Mouse (Mus musculus): ENCODE results near the gene Nfasc. TPM values are rescaled to one million over a fixed set of nuclear protein-coding genes. Genes with fewer than 3 reads are reported as not detected.

The Nfasc gene
- total RNA-seq, 4 experiments from 2014 or later: 143 to 162 (median 145) TPM

DNA sequence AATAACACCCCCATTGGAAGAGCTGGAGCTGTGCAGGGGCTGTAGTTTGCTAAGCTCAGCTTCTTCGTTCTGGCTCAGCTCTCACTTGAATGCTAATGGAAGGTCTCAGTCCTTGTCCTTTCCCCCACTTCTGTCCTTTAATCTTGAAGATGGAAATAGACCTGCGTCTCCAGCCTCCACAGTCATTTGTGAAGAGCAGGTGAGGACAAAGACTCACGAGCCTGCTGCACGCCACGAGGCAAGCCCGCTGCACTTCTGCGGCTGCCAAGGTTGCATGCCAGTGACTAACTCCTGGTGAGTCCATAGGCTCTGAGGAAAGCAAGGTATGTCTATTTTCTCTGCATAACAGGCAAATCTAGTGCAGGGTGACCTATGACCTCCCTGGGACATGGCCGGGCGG lies 88.4 kb downstream of the Nfasc start:
- no peak for DNase-seq (ENCODE audit: low spot score in 2 of 2)

DNA sequence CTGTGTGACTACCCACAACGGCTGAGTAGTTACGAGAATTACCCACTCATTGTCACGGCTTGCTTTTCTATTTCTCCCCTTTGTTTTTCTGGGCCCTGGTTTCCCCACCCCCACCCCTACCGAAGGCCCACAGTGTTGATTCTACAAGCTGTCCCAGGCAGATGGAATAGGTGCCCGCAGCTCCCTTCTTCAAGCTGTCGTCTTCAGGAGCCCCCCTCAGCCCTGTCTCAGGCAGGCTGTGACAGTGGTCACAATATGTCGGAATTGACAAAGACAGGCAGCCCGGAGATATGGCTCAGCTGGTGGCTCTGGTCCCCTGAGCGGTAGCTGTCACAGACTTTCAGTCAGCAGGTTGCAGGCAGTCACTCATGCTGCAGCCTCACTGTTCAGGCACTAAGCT lies 90.9 kb downstream of the Nfasc start:
- no peak for DNase-seq (ENCODE audit: low spot score in 2 of 2)

DNA sequence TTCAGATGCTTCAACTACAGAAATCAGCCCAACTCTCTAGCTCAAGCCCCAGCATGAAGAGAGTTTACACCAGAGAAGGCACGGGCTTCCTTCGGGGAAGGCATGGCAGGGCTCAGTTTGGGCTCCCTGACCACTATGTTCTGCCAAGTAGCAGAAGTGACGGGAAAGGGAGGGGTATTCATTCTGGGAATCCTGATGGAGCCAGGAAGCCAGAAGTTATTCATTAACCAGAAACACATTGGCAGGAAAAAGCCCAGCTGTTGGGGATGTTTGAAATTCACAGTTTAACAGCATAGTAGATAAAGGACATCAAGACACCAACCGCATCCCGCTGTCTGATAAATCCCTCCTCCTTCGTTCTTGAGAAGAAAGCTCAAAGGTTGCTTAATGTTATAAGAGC lies 93.6 kb downstream of the Nfasc start:
- DNase-seq (ENCODE audit: low spot score in 2 of 2): no peak

DNA sequence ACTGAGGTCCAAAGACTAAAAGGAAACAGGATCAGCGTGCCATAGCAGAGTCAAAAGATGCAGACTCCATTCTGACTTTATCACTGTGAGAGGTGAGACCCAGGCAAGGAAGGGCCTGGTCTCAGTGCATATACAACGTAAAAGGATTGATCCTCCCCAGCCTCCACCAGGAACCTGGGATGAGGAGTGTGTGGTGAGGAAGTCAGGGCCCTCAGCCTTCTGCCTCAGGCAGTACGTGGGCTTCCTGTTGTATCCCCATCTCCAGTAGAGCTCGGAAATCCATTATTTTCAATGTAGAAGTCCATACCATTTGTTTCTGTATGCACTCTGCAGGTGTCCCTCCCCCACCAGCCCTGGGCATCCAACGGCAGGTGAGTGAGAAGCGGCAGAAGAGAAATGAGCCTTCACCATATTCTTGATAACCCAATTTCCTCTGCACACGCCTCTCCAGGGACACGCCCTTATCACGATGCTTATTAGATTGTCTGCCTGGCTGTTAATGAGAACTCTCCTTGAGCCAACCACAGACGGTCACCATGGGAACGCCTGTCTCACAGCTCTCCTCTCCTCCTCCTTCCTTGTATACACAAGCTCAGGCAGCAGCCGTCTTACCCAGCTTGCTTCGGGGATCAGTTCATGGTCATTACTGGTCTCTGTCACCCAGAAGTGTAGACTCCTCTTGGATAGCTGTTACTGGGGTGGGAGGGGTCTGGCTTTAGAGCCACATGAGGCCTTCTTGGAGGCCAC lies 100.4 kb downstream of the Nfasc start:
- peak in 1 of 2 experiments; percentile 66 for DNase-seq (ENCODE audit: low spot score in 2 of 2)

GRCm38 (mm10) chr1:132640256-132640655 lies 101.3 kb downstream of the Nfasc start:
- DNase-seq (ENCODE audit: low spot score in 2 of 2): peak in 1 of 2 experiments; percentile 63

- no peak for DNase-seq (ENCODE audit: low spot score in 2 of 2)
Observed at GRCm38 (mm10) chr1:132637346-132637745, 104.3 kb downstream of the Nfasc start.

GRCm38 (mm10) chr1:132629611-132630370 lies 111.8 kb downstream of the Nfasc start:
- DNase-seq (ENCODE audit: low spot score in 2 of 2): peak in 1 of 2 experiments; percentile 49

DNA sequence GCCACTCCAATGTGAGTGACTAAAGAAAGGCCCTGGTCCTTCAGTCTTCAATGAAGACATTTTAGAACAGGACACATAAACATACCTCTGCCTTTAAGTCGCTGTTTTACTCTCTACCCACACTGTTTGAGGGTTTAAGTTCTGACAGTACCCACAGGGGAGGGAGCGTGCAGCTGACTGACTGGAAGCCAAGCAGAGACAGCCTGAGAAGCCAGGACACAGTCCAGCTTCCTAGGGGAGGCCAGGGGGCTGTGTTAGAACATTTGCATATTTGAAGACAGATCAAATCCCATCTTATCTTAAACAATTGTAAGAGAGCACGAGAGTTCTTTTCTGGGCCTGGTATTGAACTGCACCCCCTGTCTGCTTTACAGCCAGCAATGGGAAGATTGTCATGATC lies 113.0 kb downstream of the Nfasc start:
- DNase-seq (ENCODE audit: low spot score in 2 of 2): no peak

- no peak for DNase-seq (ENCODE audit: low spot score in 2 of 2)
Observed at GRCm38 (mm10) chr1:132628183-132628582, 113.4 kb downstream of the Nfasc start.

DNA sequence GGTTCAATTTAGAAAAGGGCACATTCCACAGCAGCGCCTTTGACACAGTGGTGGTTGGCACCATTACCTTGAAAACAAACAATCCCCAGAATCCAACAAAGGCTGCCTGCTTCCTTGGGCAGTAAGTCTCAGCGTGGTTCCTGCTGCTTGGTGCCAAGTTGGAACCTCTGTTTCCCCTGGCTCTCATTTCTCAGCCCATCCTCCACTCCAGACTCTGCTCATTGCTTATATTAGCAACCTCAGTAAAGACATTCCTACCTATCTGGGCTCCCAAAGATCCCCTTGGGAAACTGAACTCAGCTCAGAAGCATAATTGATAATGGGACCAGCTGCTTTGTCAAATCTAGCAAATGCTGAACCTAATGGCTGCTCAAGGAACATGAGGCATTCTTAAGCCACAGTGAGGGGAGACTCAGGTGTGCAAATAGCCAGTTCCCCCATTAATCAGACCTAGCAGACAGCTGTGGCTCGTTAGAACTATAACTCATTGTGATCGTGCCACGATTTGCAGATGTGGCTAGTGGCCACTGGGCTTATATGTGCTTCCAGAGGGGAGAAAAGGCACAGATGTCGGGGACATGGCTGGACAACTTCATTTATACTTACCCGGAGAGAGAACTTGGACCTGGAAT lies 115.4 kb downstream of the Nfasc start:
- DNase-seq (ENCODE audit: low spot score in 2 of 2): no peak

- DNase-seq (ENCODE audit: low spot score in 2 of 2): no peak
Observed at GRCm38 (mm10) chr1:132625034-132625433, 116.6 kb downstream of the Nfasc start.

- no peak for DNase-seq (ENCODE audit: low spot score in 2 of 2)
Observed at GRCm38 (mm10) chr1:132624466-132624865, 117.1 kb downstream of the Nfasc start.

GRCm38 (mm10) chr1:132623641-132624336 lies 117.8 kb downstream of the Nfasc start:
- DNase-seq (ENCODE audit: low spot score in 2 of 2): no peak

DNA sequence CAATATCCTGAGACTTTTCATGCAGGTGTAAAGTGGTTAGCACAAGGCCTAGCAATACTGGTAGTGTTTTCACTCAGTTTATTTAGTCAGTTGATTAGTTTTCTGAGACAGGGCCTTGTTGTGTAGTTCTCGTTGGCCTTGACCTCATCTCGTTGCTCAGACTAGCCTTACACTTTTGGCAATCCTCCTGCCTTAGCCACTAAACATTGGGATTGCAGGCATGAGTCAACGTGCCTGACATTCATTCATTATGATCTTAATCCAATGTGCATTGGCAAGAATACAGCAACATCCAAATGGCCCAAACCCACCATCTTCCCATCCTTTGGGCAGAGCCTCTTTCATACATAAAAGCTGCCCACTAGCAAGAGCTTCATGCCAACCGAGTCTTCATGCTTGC lies 129.5 kb downstream of the Nfasc start:
- no peak for DNase-seq (ENCODE audit: low spot score in 2 of 2)

DNA sequence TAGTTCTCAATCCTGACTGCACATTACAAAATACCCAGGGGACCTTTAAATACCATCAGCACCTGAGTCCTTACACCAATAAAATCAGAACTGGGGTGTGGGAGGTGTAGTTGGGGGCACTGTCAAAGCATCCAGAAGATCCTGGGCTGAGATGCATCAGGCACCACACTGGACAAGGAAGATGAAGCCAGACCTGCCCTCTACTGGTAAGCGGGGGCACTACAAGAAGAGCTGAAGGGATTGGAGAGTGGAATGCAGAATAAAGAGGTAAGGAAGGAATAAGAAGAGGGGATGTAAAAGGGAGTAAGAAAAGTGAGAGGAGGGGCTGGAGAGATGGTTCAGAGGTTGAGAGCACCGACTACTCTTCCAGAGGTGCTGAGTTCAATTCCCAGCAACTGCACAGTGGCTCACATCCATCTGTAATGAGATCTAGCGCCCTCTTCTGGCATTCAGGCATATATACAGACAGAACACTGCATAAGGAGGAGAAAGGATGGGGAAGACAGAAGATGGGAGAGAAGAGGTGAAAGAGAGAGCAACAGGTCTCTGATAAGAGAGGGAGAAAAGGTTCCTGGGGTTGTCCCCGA lies 132.5 kb downstream of the Nfasc start:
- no peak for DNase-seq (ENCODE audit: low spot score in 2 of 2)

DNA sequence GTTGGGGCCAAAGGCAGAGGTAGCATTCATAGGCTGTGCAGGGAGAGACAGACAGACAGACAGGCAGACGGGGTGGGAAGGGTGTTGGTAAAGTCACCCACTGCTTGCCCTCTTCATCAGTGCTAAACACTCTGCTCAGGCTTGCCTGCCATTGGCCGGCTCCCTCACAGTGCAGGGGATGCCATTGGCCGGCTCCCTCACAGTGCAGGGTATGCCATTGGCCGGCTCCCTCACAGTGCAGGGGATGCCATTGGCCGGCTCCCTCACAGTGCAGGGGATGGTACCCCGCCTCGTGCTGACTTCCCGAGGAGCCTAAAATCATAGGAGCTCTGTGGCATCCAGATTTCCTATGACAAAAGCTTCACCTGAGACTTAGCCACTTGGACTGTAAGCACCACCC lies 139.4 kb downstream of the Nfasc start:
- DNase-seq (ENCODE audit: low spot score in 2 of 2): no peak

DNA sequence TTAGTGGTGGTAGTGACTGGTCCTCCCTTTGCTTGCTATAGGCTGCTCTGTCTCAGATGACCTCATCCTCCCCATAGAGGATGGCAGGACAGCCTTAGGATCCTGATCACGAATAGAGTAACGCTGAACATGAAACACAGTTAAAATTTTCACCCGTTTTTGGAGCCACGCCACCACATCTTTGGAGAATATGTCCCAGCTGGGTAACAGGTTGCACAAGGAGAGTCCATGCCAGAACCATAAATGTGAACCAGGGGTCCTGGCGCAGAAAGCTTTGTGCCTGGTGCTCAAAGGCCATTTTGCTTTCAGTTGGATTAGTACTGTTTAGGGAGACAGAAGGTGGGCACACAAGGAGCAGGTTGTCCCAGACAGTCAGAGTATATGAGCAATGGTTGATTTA lies 143.6 kb downstream of the Nfasc start:
- no peak for DNase-seq (ENCODE audit: low spot score in 2 of 2)

- DNase-seq (ENCODE audit: low spot score in 2 of 2): no peak
Observed at GRCm38 (mm10) chr1:132595741-132596140, 145.9 kb downstream of the Nfasc start.

DNA sequence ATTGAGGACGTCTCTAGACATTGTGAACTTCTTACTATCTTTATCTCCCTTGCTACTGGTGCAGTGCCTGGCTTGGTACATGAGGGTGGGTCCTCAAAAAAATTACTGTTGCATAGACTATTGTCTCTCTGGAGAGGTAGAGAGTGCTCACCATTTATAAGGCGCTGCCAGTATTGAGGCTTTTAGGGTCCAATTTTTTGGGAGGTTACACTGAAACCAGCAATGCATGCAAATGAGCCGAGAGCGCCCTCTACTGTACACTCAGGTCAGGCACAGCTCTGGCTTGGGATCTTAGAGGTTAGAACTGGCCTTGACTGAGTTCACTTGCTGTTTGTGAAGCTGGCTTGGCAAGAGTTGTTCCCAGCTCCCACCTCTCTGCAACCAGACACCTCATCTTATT lies 147.0 kb downstream of the Nfasc start:
- peak in 1 of 2 experiments; percentile 68 for DNase-seq (ENCODE audit: low spot score in 2 of 2)

GRCm38 (mm10) chr1:132592145-132592544 lies 149.5 kb downstream of the Nfasc start:
- DNase-seq (ENCODE audit: low spot score in 2 of 2): no peak

GRCm38 (mm10) chr1:132591399-132591930 lies 150.1 kb downstream of the Nfasc start:
- DNase-seq (ENCODE audit: low spot score in 2 of 2): no peak
